Mouse (Mus musculus): ENCODE data around the gene Tifa.

- 0 out of 2 replicates have a peak, but pooled peaks have one; percentile 7 for TF ChIP-seq CTCF (IDR thresholded peaks at IDR 0.05; ENCODE audit: low read depth)
- no peak for TF ChIP-seq EP300 (IDR thresholded peaks at IDR 0.05; ENCODE audit: low read depth)
Observed at GRCm38 (mm10) chr3:127849922-127850321, 60.3 kb downstream of the Tifa start.

All from liver, postnatal 0 days (tissue).